Mouse (Mus musculus): Measurements from ENCODE around the gene Gorasp2. TPM values are rescaled to one million over a fixed set of nuclear protein-coding genes. Genes with fewer than 3 reads are reported as not detected.

Gorasp2 gene
- total RNA-seq, 2 experiments from 2014 or later: 59.9 to 63.4 TPM

GRCm38 (mm10) chr2:70727089-70727488 lies 65.7 kb downstream of the Gorasp2 start:
- intact Hi-C loops (cut with DNase I): no loop called here
- no peak for DNase-seq

DNA sequence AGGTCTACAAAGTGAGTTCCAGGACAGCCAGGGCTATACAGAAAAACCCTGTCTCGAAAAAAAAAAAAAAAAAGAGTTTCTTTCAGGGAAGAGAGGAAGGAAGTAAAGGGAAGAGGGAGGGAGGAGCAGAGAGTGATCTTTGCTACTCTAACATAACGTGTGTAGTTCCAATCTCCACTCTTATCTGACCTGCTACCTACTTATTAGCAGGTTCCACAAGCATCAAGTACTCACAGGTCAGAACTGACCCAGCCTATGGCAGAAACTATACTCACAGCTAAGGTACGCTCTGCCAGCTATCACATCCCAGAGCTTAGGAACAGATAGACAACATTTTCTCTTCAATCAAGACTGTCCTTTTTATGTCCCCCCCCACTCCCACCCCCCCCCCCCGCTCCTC lies 74.2 kb downstream of the Gorasp2 start:
- no peak for DNase-seq
- intact Hi-C loops (cut with DNase I): no loop called here

- no peak for DNase-seq
- intact Hi-C loops (cut with DNase I): no loop called here
These were observed 74.6 kb downstream of the Gorasp2 start for GRCm38 (mm10) chr2:70736008-70736407.

DNA sequence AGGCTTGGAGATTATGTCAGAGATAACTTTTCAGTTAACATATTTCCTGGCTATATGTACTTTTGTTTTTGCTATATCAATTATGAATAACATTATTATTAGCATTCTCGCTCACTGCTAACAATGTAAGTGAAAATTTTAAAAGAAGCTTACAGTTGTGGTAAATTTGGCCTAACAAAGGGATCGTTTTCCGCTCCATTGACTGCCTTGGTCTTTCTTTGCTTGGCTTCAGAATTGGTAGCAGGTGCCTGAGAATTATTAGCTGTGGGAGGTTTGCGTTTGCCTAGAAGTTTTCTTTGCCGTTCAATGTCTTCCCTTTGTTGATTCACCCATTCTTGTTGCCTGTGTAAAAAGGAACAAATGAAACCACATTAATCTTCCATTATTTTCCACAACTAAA lies 80.5 kb downstream of the Gorasp2 start:
- intact Hi-C loops (cut with DNase I): no loop called here
- no peak for DNase-seq

DNA sequence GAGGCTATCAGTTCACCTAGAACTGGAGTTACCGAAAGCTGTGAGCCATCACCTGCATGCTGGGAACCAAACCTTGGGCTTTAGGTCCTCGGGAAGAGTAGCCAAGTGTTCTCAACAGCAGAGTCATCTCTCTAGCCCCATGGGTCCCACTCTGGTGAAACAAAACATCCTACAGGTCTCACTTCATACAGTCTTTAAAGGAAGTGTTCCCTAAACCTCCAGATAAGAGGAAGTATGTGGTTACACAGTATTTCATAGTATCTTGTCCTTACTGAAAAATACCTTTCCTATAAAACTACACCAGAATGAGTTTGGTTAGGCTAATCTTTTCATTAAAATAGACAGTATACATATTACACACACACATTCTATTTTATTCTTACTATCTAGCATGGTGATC lies 81.2 kb downstream of the Gorasp2 start:
- intact Hi-C loops (cut with DNase I): no loop called here
- no peak for DNase-seq

- DNase-seq: no peak
- intact Hi-C loops (cut with DNase I): no loop called here
These were observed 90.3 kb downstream of the Gorasp2 start for GRCm38 (mm10) chr2:70751655-70752054.

- DNase-seq: no peak
- intact Hi-C loops (cut with DNase I): no loop called here
These were observed 90.8 kb downstream of the Gorasp2 start for GRCm38 (mm10) chr2:70752149-70752548.

Other genes with a start within 250 kb of the Gorasp2 start
- gene Sp5, start 186.7 kb upstream of the Gorasp2 start, total RNA-seq (2021): under 1 TPM in 1 of 2 experiments, not detected in 1; 0.12 TPM
- gene Erich2, start 152.8 kb upstream of the Gorasp2 start, total RNA-seq (2021): under 1 TPM; 0.14 to 0.17 TPM
- under 1 TPM; 0.43 to 0.51 TPM for gene Gad1, start 108.5 kb upstream of the Gorasp2 start, total RNA-seq (2021)
- gene Gm26558, start 532 bp downstream of the Gorasp2 start, total RNA-seq (2021): not detected
- gene Tlk1, start 164.2 kb downstream of the Gorasp2 start, total RNA-seq (2021): 10 to 100 TPM; 34.7 to 37.8 TPM